In genomic region chr7:29421909-29422244, GRCm38 (mm10) we compare ENCODE assay signal across 12 mouse cellular contexts.
A peak's percentile ranks its signal among the peaks of the same experiment; 100 is the strongest.
DNase-seq lines count a peak whose midpoint lies in the region; ATAC-seq and TF ChIP-seq lines count a peak whose summit lies in the region.
"Had no signal": no experiment of that assay in that cellular context is flagged by ENCODE, and none has a peak within 500 bp of the region (broad histone marks: within the 10 kb centered on the region; RNA-seq: fewer than 3 reads in every experiment).

No protein-coding gene starts in this region.

- 40% methylated on average over 3 of the region's 3 CpGs for WGBS in neural tube, embryonic 11.5 days
- WGBS in forebrain, embryonic 15.5 days: 29% methylated on average over 3 of the region's 3 CpGs
- 68% methylated on average over 3 of the region's 3 CpGs for WGBS in small intestine, adult 2 months

- H3K9ac ChIP-seq in neural tube, embryonic 11.5 days (ENCODE audit: low read length): no peak overlapping the region
- no peak overlapping the region for H3K9ac ChIP-seq in forebrain, embryonic 15.5 days (replicated peaks)
- H3K9ac ChIP-seq: lung, embryonic 14.5 days had no signal

- DNase-seq in neural tube, embryonic 11.5 days (ENCODE audit: low spot score): no peak
- no peak for DNase-seq in neural tube, embryonic 10.5 days (ENCODE audit: extremely low spot score, low spot score)
- DNase-seq in cerebellum, adult 18-20 months: no peak
- no peak for DNase-seq in thymus, postnatal 4 days
- no peak for DNase-seq in left cerebral cortex, postnatal 10 days (ENCODE audit: extremely low spot score in 1 of 2, low spot score in 2 of 2)
- DNase-seq: lung, embryonic 14.5 days; right cerebral cortex, postnatal 25 days; thymus, adult 2 months had no signal

- intact Hi-C loops in left cerebral cortex, postnatal 10 days (cut with DNase I): no loop called here

- no peak for TF ChIP-seq CTCF in small intestine, adult 2 months (IDR thresholded peaks at IDR 0.05; ENCODE audit: extremely low read depth, insufficient read length, insufficient replicate concordance, low read depth, low read length)

- H3K27ac ChIP-seq in neural tube, embryonic 11.5 days (ENCODE audit: low read depth, low read length): peak overlapping the region; percentile 9; the same call in 1 of the 2 replicates
- peak overlapping the region; percentile 57 for H3K27ac ChIP-seq in forebrain, embryonic 15.5 days (replicated peaks)
- 0 out of 2 replicates have a peak overlapping the region, but pooled peaks have one; percentile 16 for H3K27ac ChIP-seq in small intestine, adult 2 months (ENCODE audit: insufficient read depth, low read depth, low read length)
- H3K27ac ChIP-seq: kidney, postnatal 0 days had no signal

- no peak overlapping the region for H3K4me2 ChIP-seq in neural tube, embryonic 11.5 days (ENCODE audit: low read depth)
- H3K4me2 ChIP-seq in forebrain, embryonic 15.5 days (replicated peaks): no peak overlapping the region
- H3K4me2 ChIP-seq: lung, embryonic 14.5 days had no signal

- H3K9me3 ChIP-seq in neural tube, embryonic 11.5 days (ENCODE audit: control insufficient read depth, low read length): no peaks in the 10 kb centered on the region
- no peaks in the 10 kb centered on the region for H3K9me3 ChIP-seq in forebrain, embryonic 15.5 days

- peaks cover 15% of the 10 kb centered on the region for H3K4me1 ChIP-seq in neural tube, embryonic 11.5 days (ENCODE audit: control insufficient read depth, insufficient read depth, low read length)
- H3K4me1 ChIP-seq in forebrain, embryonic 15.5 days: peaks cover 46% of the 10 kb centered on the region
- peaks cover 28% of the 10 kb centered on the region for H3K4me1 ChIP-seq in small intestine, adult 2 months (ENCODE audit: control insufficient read depth, insufficient read depth, insufficient read length, low read length)

- H3K4me3 ChIP-seq in neural tube, embryonic 11.5 days (ENCODE audit: low read depth, low read length): no peak overlapping the region
- no peak overlapping the region for H3K4me3 ChIP-seq in forebrain, embryonic 15.5 days
- no peak overlapping the region for H3K4me3 ChIP-seq in small intestine, adult 2 months (ENCODE audit: low read depth, low read length)

- no peaks in the 10 kb centered on the region for H3K27me3 ChIP-seq in neural tube, embryonic 11.5 days (ENCODE audit: control insufficient read depth, insufficient read depth, low read length)
- H3K27me3 ChIP-seq in forebrain, embryonic 15.5 days: no peaks in the 10 kb centered on the region
- no peaks in the 10 kb centered on the region for H3K27me3 ChIP-seq in small intestine, adult 2 months (ENCODE audit: control insufficient read depth, insufficient read depth, low read length)

- ATAC-seq in neural tube, embryonic 11.5 days (ENCODE audit: insufficient read depth, low FRiP score, low TSS enrichment): no peak
- ATAC-seq in forebrain, embryonic 15.5 days (replicated peaks): peak; percentile 23; the same call in 1 of the 2 replicates
- ATAC-seq in megakaryocyte progenitor cell, adult 5-6 weeks (replicated peaks; ENCODE audit: poor library complexity): 0 out of 2 replicates have a peak, but pooled peaks have one; percentile 2

- no peaks in the 10 kb centered on the region for H3K36me3 ChIP-seq in neural tube, embryonic 11.5 days (ENCODE audit: control insufficient read depth, insufficient read depth, low read length)
- H3K36me3 ChIP-seq in forebrain, embryonic 15.5 days: no peaks in the 10 kb centered on the region
- H3K36me3 ChIP-seq in small intestine, adult 2 months (ENCODE audit: control insufficient read depth, insufficient read depth, low read length): no peaks in the 10 kb centered on the region

- TF ChIP-seq POLR2A in small intestine, adult 2 months (IDR thresholded peaks at IDR 0.05; ENCODE audit: low read depth, low read length): no peak
